Mouse (Mus musculus) hindbrain, embryonic 12.5 days (tissue): ENCODE measurements around the gene Fam222b. TPM values are rescaled to one million over a fixed set of nuclear protein-coding genes. Genes with fewer than 3 reads are reported as not detected.

Source experiments
- ATAC-seq: fragments of 200-750 bp; cut with Nextera tagmentation; 2 replicates; pipeline ENCODE4 v1.8.0; 2017; ENCODE audit warnings: moderate TSS enrichment; ENCODE audit not compliant: low FRiP score
- H3K27ac ChIP-seq: fragments of 300-500 bp; sonication (generic); 2 replicates; pipeline ENCODE4 v1.5.1; 2016; ENCODE audit warnings: mild to moderate bottlenecking
- H3K27me3 ChIP-seq: fragments of 300-500 bp; sonication (generic); 2 replicates; pipeline ENCODE4 v1.6.1; 2016; ENCODE audit warnings: mild to moderate bottlenecking
- H3K36me3 ChIP-seq: fragments of 300-500 bp; sonication (generic); 2 replicates; pipeline ENCODE4 v1.6.1; 2016; ENCODE audit warnings: mild to moderate bottlenecking
- H3K4me1 ChIP-seq: fragments of 300-500 bp; sonication (generic); 2 replicates; pipeline ENCODE4 v1.6.1; 2016
- H3K4me2 ChIP-seq: fragments of 300-500 bp; sonication (generic); replicated peaks from 2 replicates; pipeline ENCODE4 v1.6.1; 2016; ENCODE audit warnings: mild to moderate bottlenecking
- H3K4me3 ChIP-seq: fragments of 300-500 bp; sonication (generic); 2 replicates; pipeline ENCODE4 v1.5.1; 2016; ENCODE audit warnings: mild to moderate bottlenecking
- H3K9ac ChIP-seq: fragments of 300-500 bp; sonication (generic); 2 replicates; pipeline ENCODE4 v1.6.1; 2016; ENCODE audit warnings: mild to moderate bottlenecking, moderate library complexity
- H3K9me3 ChIP-seq: fragments of 300-500 bp; sonication (generic); replicated peaks from 2 replicates; pipeline ENCODE4 v1.6.1; 2016; ENCODE audit warnings: mild to moderate bottlenecking
- WGBS: fragments of 180-500 bp; shearing (Covaris S2); methylation state at CpG from one replicate; pipeline ENCODE4 v1.1.7; 2016; 5-methylcytosine and 5-hydroxymethylcytosine counted together
- polyA plus RNA-seq: library from polyadenylated mRNA; unstranded; fragments of >200 nt; fragmentation: Nextera tagmentation; extraction: Ambion mirVana; gene quantifications from 2 replicates; pipeline ENCODE4 v1.2.1, GENCODE M21; 2016

Fam222b gene
- polyA plus RNA-seq, 1 experiment from 2014 or later = 24.3 TPM

GRCm38 (mm10) chr11:78071938-78072337 lies 22.5 kb upstream of the Fam222b start:
- no peak for ATAC-seq
- Histone ChIP-seq H3K27ac (no peak overlapping the region), H3K4me1 (no peaks in the 10 kb centered on the region), H3K36me3 (peaks cover 47% of the 10 kb centered on the region), H3K4me3 (no peak overlapping the region), H3K27me3 (no peaks in the 10 kb centered on the region), H3K4me2 (no peak overlapping the region), H3K9ac (no peak overlapping the region), H3K9me3 (no peaks in the 10 kb centered on the region)
- WGBS = 93% methylated on average over 5 of the region's 5 CpGs

GRCm38 (mm10) chr11:78072425-78073130 lies 21.9 kb upstream of the Fam222b start:
- Histone ChIP-seq H3K27me3 (no peaks in the 10 kb centered on the region), H3K4me1 (no peaks in the 10 kb centered on the region), H3K27ac (no peak overlapping the region), H3K36me3 (peaks cover 52% of the 10 kb centered on the region), H3K4me2 (no peak overlapping the region), H3K9ac (no peak overlapping the region), H3K4me3 (no peak overlapping the region), H3K9me3 (no peaks in the 10 kb centered on the region)
- no peak for ATAC-seq
- whole genome bisulfite sequencing = 32% methylated on average over 6 of the region's 6 CpGs

DNA sequence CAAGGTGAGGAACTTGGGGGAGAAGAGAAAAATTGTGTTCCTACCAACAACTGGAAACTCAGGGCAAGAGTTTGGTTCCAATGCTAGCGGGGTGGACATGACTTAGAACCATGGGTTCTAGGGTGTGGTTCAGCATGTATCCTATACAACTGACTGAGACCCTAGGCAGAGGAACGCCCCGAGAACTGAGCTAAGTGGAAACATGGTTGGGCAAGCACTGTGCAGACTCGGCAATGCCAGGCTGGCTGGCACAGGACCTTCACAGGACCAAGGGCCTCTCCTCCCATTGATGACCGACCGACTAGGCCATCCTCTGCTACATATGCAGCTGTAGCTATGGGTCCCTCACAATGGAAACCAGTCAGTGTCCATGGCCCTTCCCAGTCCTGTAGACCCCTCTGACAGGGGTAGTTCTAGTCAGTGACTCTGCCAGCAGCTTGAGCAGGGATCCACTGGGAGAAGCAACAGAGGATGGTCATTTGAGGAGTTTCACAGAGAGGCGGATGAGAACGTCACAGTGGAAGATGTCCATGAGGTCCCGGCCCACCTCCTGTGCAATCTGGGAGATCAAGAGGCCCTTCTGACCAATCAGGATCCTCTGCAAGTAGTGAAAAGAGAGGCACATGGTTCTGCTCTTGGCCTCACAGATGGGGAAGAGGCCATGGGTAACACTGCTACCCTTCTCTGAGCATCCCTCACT lies 20.7 kb upstream of the Fam222b start:
- Histone ChIP-seq H3K9me3 (no peaks in the 10 kb centered on the region), H3K4me1 (no peaks in the 10 kb centered on the region), H3K27ac (no peak overlapping the region), H3K27me3 (no peaks in the 10 kb centered on the region), H3K4me3 (no peak overlapping the region), H3K4me2 (no peak overlapping the region), H3K9ac (no peak overlapping the region), H3K36me3 (peaks cover 54% of the 10 kb centered on the region)
- WGBS = 96% methylated on average over 9 of the region's 9 CpGs
- ATAC-seq = no peak

- Histone ChIP-seq H3K9ac (no peak overlapping the region), H3K36me3 (peaks cover 54% of the 10 kb centered on the region), H3K4me1 (peaks cover 3% of the 10 kb centered on the region; the same call in 1 of the 2 replicates), H3K27me3 (no peaks in the 10 kb centered on the region), H3K27ac (no peak overlapping the region), H3K9me3 (no peaks in the 10 kb centered on the region), H3K4me2 (no peak overlapping the region), H3K4me3 (no peak overlapping the region)
- 87% methylated on average over 2 of the region's 2 CpGs for WGBS
- no peak for ATAC-seq
Measured at GRCm38 (mm10) chr11:78074277-78074652, 20.2 kb upstream of the Fam222b start.

DNA sequence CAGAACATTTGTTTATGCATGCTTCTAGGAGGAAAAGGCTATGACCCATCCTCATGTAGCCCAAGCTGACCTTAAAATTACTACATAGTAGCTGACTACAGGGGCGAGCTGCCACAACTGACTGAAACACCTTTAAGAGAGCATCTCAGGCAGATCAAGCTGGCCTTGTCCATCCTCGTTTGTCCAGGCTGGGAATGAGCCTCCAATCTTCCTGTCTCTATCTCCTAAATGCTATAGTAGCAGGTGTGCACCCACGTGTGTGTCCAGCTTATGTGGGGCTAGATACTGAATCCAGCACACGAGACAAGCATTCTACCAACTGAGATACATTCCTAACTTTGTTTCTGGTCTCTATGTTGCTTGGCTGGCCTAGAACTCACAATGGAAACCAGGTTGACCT lies 19.8 kb upstream of the Fam222b start:
- no peak overlapping the region for H3K4me2 ChIP-seq
- no peak overlapping the region for H3K27ac ChIP-seq
- no peaks in the 10 kb centered on the region for H3K9me3 ChIP-seq
- H3K4me3 ChIP-seq = no peak overlapping the region
- no peak for ATAC-seq
- no peaks in the 10 kb centered on the region for H3K27me3 ChIP-seq
- peaks cover 7% of the 10 kb centered on the region for H3K4me1 ChIP-seq
- WGBS = 92% methylated on average over 4 of the region's 4 CpGs
- H3K36me3 ChIP-seq = peaks cover 54% of the 10 kb centered on the region
- no peak overlapping the region for H3K9ac ChIP-seq

DNA sequence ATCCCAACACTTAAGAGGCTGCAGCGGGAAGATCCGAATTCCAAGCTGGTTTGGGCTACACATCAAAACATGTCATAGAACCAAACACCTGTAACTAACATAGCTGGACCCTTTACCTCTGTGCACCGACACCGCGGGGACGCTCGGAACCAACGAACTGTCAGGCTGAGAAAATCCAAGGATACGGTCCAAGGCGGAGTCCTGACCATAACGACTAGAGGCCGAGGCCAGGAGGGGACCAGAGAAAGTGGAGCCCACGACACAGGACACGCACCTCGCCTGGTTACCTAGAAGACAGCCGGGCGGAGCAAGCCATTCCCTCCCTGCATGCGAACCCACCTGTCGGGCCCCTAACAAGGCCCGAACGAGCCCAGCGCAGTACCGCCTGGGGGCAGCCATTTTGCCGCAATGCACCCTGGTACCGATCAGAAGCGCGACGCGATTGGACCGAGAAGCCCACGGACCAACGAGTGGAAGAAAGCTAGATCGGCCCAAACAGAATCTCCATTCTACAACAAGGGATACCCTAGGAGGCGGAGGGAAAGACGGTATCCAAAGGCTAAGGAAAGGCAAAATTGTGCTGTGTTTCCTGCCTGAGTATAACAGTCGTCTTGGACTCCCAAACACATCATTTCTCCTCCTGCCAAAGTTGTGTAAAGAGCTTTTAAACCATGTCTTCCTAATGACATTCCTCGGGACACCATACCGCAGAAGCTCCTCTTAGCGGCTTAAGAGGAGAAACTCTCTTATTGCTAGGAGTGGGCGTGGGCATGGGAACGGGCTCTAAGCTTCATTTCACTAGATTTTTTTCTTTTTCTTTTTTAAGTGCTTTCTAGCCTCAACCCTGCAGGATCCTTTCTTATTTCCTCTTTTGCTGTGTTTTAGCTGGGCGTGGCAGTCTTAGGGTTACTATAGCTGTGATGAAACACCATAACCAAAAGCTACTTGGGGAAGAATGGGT lies 14.2 kb upstream of the Fam222b start, which contains the start of gene Eral1:
Eral1 (minus strand) TSS at position 423 of the 961 bp plus-strand sequence.
- H3K27ac ChIP-seq = peak within 1 kb of the TSS; percentile 69
- H3K27me3 ChIP-seq = 0 out of 2 replicates have a peak, but pooled peaks cover 3% of the 10 kb centered on the region
- peak within 1 kb of the TSS; percentile 85 for H3K9ac ChIP-seq
- peak within 1 kb of the TSS; percentile 77 for H3K4me2 ChIP-seq
- whole genome bisulfite sequencing = 2% methylated on average over 42 of the region's 42 CpGs
- H3K4me1 ChIP-seq = peaks cover 8% of the 10 kb centered on the region
- peak within 1 kb of the TSS; percentile 86 for H3K4me3 ChIP-seq
- H3K36me3 ChIP-seq = peaks cover 22% of the 10 kb centered on the region
- H3K9me3 ChIP-seq = no peaks in the 10 kb centered on the region
- ATAC-seq = peak; percentile 89

DNA sequence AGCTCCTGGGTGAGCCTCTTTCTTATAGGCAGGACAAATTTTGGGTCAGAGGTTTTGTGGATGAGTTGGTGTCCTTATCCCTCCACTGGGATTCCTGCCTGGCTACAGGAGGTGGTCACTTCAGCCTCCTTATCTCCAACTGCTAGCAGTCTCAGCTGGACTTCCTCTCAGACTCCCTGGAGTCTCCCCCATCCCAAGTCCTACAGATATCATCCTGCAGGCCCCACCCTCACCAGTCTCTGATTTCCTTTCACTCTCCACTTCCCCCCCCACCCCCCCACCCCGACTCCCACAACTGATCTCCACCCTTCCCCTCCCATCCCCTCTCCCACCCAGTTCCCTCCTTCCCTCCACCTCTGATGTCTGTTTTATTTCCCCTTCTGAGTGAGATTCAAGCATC lies 10.9 kb upstream of the Fam222b start:
- no peak overlapping the region for H3K4me2 ChIP-seq
- H3K9ac ChIP-seq = no peak overlapping the region
- H3K27ac ChIP-seq = no peak overlapping the region
- no peaks in the 10 kb centered on the region for H3K9me3 ChIP-seq
- H3K4me3 ChIP-seq = no peak overlapping the region
- no peak for ATAC-seq
- peaks cover 8% of the 10 kb centered on the region for H3K4me1 ChIP-seq
- H3K36me3 ChIP-seq = no peaks in the 10 kb centered on the region
- 25% methylated on average over 1 of the region's 1 CpGs for WGBS
- H3K27me3 ChIP-seq = 0 out of 2 replicates have a peak, but pooled peaks cover 3% of the 10 kb centered on the region

GRCm38 (mm10) chr11:78086925-78087479 lies 7.5 kb upstream of the Fam222b start:
- Histone ChIP-seq H3K27ac (no peak overlapping the region), H3K9ac (no peak overlapping the region), H3K36me3 (no peaks in the 10 kb centered on the region), H3K27me3 (0 out of 2 replicates have a peak, but pooled peaks cover 7% of the 10 kb centered on the region), H3K4me1 (no peaks in the 10 kb centered on the region), H3K4me2 (no peak overlapping the region), H3K9me3 (no peaks in the 10 kb centered on the region), H3K4me3 (no peak overlapping the region)
- 81% methylated on average over 4 of the region's 4 CpGs for WGBS
- ATAC-seq = no peak

DNA sequence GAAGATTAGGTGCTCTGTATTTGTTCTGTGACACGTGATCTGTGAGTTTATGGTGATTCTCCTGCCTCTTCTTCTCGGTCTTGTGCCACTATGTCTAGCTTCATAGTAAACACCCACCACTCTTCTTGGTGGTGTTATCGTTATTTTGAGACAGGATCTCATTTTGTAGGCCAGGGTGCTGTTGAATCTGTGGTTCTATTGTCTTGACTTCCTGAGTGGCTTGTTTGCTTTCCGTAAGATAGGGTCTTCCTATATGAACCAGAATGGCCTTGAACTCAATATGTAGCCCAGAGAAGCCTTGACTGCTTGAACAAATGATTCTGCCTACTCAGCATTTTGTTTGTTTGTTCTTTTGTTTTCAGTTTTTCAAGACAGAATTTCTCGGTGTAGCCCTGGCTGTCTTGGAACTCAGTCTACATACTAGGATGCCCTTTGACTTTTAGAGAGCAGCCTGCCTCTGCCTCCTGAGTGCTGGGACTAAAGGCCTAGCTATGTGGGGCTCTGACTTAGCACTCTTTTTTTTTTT lies 6.6 kb upstream of the Fam222b start:
- Histone ChIP-seq H3K4me3 (no peak overlapping the region), H3K36me3 (no peaks in the 10 kb centered on the region), H3K9ac (no peak overlapping the region), H3K27me3 (0 out of 2 replicates have a peak, but pooled peaks cover 7% of the 10 kb centered on the region), H3K9me3 (no peaks in the 10 kb centered on the region), H3K4me1 (no peaks in the 10 kb centered on the region), H3K4me2 (no peak overlapping the region), H3K27ac (no peak overlapping the region)
- ATAC-seq = no peak
- WGBS = 86% methylated on average over 5 of the region's 5 CpGs

DNA sequence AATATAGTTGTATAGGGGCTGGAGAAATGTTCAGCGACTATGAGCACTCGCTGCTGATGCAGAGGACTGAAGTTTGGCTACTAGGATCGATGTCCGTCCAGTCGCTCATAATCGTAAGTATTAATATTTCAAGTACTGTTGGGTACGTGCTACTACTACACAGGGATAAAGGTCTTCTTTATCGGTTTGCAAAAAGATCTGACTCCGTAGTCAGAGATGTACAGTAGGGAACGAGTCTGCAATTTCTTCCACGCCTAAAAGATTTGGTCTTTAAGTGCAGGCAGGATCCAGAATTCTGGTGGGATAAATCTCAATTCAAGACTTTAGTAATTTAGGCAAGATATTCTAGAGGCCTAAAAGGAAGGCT lies 340 bp upstream of the Fam222b start:
- Histone ChIP-seq H3K9ac (peak overlapping the region; percentile 88), H3K27ac (peak overlapping the region; percentile 89; the same call in 1 of the 2 replicates), H3K36me3 (no peaks in the 10 kb centered on the region), H3K4me3 (peak overlapping the region; percentile 77), H3K4me2 (peak overlapping the region; percentile 60), H3K27me3 (0 out of 2 replicates have a peak, but pooled peaks cover 3% of the 10 kb centered on the region), H3K4me1 (peaks cover 22% of the 10 kb centered on the region), H3K9me3 (no peaks in the 10 kb centered on the region)
- 52% methylated on average over 11 of the region's 11 CpGs for WGBS
- ATAC-seq = no peak; the same call in 1 of the 2 replicates

- no peak; the same call in 1 of the 2 replicates for ATAC-seq
- Histone ChIP-seq H3K4me3 (peak overlapping the region; percentile 77), H3K9me3 (no peaks in the 10 kb centered on the region), H3K4me1 (peaks cover 22% of the 10 kb centered on the region), H3K27ac (peak overlapping the region; percentile 89), H3K4me2 (peak overlapping the region; percentile 60), H3K27me3 (0 out of 2 replicates have a peak, but pooled peaks cover 3% of the 10 kb centered on the region), H3K9ac (peak overlapping the region; percentile 88), H3K36me3 (0 out of 2 replicates have a peak, but pooled peaks cover 2% of the 10 kb centered on the region)
- 35% methylated on average over 5 of the region's 5 CpGs for WGBS
Measured at GRCm38 (mm10) chr11:78095144-78095516, 670 bp downstream of the Fam222b start.
